In the genomic region with DNA sequence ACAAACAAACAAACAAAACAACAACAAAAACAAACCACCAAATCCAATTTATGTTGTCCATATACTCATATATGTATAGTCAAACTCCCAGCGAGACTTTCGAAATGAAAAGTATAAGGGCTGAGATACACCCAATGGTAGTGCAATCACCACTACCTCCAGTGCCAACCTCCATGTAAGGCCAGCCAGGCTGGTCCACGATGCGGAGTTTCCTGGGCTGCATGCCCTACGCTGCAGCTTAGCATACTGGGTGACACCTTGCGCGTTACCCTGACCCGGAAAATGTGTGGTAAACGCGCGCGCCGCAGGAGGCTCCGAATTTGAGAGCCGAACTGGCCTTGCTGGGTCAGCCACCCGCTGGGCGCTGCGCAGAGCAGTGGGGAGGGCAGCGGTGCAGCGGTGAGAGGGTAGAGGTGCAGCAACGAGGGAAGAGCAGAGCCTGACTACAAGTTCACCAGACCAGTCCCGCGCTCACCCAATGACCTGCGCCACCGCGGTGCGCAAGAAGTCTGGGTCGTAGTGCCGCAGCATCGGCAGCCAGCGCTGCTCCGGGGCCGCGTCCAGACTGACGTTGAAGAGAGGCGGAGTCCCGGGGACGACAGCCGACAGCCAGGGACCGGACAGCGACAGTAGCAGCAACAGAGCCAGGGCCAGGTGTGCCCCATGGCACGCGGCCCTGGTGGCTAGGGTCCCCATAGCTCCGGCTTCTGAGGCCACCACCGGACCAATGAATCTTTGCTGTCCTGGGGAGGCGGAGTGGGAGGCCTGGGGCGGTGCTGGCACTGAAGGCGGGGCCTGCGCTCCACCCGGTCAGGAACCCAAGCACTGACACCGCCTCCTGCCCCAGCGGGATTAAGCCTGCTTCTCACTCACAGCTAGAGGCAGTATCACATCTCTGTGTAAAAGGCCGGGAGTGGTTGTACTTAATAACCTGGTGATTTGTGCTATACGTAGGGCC, we compare ENCODE assay signal across 8 mouse cellular contexts. TPM values are rescaled to one million over a fixed set of nuclear protein-coding genes. Genes with fewer than 3 reads are reported as not detected.
A peak's percentile ranks its signal among the peaks of the same experiment; 100 is the strongest.
DNase-seq lines count a peak whose midpoint lies in the region; ATAC-seq lines count a peak whose summit lies in the region.

A gene (minus strand): TSS at position 734 of the 958 bp plus-strand sequence.

- H3K27ac ChIP-seq in hindbrain, embryonic 15.5 days (replicated peaks) = peak within 1 kb of the TSS; percentile 74

- H3K4me3 ChIP-seq in hindbrain, embryonic 15.5 days = peak within 1 kb of the TSS; percentile 64

- no peaks in the 10 kb centered on the region for H3K36me3 ChIP-seq in hindbrain, embryonic 15.5 days

- H3K9ac ChIP-seq in hindbrain, embryonic 15.5 days = peak within 1 kb of the TSS; percentile 61

- peak within 1 kb of the TSS; percentile 95 for H3K4me2 ChIP-seq in hindbrain, embryonic 15.5 days

- WGBS in hindbrain, embryonic 15.5 days = 2% methylated on average over 54 of the region's 54 CpGs

- H3K27me3 ChIP-seq in hindbrain, embryonic 15.5 days = no peaks in the 10 kb centered on the region

- peak; percentile 78 for DNase-seq in T-cell, adult 2 months (ENCODE audit: low spot score)
- DNase-seq in cerebellum, postnatal 36 days = peak; percentile 83
- peak; percentile 78 to 86 for DNase-seq in frontal cortex, postnatal 36 days (ENCODE audit: low spot score in 2 of 2)
- peak; percentile 75 for DNase-seq in left cerebral cortex, adult 11 months (ENCODE audit: low spot score)
- DNase-seq in lung, postnatal 4 days = peak; percentile 89 to 91
- peak; percentile 78 for DNase-seq in retina, postnatal 7 days (ENCODE audit: low read depth, low spot score)
- peak; percentile 84 for DNase-seq in urinary bladder, adult 2 months (ENCODE audit: low spot score)

- no peaks in the 10 kb centered on the region for H3K9me3 ChIP-seq in hindbrain, embryonic 15.5 days

- H3K4me1 ChIP-seq in hindbrain, embryonic 15.5 days (replicated peaks) = peaks cover 10% of the 10 kb centered on the region

- peak; percentile 91 for ATAC-seq in hindbrain, embryonic 15.5 days (ENCODE audit: low FRiP score, low read depth)

RNA-seq across cellular contexts. Expression of the gene that starts here (rescaled TPM):
- 21.9 and 24.1 TPM in 2 replicates for polyA plus RNA-seq in hindbrain, embryonic 15.5 days (2015; fragmentation: Nextera tagmentation; extraction: Ambion mirVana)
- polyA plus RNA-seq in urinary bladder, adult 2 months (2012; rRNA removed) = 34.3 and 37.5 TPM in 2 replicates

Comparison
In these comparisons a context has a peak if more than half of its experiments do, and no peak if none do; other contexts are left out.
1. Peak in every context shown above with its lines: DNase-seq, ATAC-seq, H3K4me3 ChIP-seq and H3K27ac ChIP-seq.